Mouse (Mus musculus): ENCODE results near the gene Grid1.

Gene Grid1

DNA sequence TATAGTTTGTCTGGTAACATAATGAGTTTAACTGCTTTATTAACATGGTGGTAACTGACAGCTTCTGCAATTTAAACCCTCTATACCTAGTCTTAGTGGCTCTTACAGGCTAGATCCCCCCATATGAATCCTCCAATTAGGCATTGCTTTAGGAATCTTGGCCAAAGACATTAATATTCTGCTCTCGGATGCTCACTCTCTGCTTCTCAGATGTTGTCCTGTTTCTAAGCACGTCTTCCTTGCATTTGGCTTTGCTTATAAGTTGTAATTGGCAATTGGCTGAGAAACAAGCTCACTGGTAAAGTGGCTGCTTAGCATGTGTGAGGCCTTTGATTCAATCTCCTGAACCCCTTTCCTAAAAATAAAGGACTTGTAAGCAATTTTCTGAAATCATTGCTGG, 610.4 kb downstream of the Grid1 start:
- no peak for DNase-seq (ENCODE audit: low spot score)

DNA sequence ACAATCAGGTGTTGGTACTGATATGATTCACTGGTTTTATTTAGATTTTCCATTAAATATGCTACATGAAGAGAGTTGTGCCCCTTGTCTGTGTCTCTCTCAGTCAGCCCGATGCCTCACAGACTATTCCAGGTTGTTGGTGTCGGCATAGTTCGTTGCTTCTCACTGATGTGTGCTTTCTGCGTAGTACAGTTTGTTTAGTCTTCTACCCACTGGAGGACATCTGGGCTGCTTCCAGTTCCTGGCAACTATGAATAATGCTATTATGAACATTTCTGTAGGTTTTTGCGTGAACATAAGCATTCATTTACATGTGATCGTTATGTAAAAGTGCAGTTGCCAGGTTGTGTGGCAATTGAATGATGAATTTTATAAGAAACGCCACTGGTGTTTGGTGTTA, 633.8 kb downstream of the Grid1 start:
- peak; percentile 8 for DNase-seq (ENCODE audit: low spot score)

DNA sequence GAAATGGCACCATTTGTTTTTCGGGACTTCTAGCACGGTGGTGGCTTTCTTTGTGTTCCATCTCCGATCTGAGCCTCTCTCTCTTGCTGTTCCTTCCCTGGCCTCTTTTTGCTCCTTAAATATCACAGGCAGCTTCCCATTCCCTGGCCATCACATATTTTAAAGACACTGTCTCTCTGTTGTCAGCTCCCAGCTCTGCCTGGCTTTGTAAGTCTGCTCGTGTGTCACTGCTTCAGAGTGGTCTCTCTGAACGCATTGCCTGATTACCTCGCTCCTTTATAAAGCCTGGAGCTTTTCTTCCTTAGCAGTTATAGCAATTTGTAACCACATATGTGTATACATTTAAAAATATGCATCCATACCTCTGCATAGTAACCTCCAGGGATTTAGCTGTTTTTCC, 648.3 kb downstream of the Grid1 start:
- DNase-seq (ENCODE audit: low spot score), result no peak

DNA sequence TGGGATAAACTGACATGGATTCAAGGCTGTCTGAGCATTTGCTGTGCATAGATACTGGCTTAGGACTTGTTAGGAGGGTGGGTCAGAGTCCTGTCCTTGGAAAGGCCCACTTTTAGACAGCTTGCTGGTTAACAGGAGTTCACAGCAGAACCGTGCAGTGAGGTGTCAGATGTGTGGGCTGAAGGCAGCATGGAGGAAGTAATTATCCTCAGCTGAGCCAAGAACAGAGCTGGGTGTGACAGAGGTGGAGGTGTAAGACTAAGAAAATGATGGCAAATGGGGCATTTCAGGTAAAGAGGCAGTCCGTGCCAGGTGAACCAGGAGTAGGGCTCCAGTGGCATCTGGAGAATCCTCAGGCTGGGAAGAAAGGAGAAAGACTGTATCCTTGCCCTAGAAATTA, 666.1 kb downstream of the Grid1 start:
- no peak for DNase-seq (ENCODE audit: low spot score)

DNA sequence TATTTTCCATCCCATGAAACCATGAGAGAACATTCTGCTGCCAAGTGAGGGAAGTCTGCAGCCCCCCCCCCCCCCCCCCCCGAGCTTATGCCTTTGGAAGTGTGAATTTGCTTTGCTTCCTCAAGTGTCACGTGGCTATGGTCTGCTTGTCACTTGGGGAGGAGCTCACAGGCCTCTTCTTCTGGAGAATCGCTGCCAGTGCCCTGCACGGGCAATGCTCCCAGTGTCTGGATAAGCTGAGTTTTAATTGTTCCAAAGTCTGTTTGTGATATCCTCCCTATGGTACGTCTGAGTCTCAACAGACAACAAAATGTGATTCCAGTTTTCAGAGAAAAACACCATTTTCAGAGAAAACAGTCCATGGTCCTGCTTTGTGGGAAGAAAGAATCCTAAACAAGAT, 682.4 kb downstream of the Grid1 start:
- no peak for DNase-seq (ENCODE audit: low spot score)

DNA sequence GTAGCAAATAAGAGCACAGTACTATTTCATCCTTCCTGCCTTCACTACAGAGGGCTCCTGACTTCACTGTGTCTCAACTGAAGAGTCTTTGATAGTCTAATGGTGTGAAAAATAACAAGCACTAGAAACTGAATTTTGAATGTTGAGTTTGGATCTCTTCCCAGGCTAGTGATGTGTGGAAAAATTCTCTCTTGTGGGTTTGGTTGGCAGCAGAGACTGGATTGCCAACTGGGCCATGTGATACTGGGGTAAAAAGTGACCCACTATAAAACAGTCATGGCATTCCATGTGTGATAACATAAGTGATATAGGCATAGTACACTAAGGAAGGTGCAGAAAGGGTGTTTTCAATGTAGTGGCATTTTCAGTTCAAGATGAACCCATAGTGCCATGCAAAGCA, 699.5 kb downstream of the Grid1 start:
- no peak for DNase-seq (ENCODE audit: low spot score)

DNA sequence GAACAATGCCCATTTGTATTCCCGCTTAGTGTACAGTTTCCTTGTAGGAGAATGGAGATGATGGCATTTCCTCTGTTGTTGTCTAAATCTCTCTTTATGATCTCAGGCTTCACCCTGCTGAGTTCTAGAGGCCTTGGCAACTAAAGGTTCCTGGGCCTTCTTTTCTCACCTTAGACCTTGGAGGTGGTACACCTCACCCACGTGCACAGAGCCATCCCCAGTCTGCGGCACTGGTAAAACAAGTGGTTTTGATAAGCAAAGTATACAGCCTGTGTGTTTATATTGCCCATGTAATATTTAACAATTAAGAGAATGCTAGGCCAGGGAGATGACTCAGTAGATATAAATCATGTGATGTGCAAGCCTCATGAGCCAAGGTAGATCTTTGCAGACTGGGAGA, 718.9 kb downstream of the Grid1 start:
- no peak for DNase-seq (ENCODE audit: low spot score)

DNA sequence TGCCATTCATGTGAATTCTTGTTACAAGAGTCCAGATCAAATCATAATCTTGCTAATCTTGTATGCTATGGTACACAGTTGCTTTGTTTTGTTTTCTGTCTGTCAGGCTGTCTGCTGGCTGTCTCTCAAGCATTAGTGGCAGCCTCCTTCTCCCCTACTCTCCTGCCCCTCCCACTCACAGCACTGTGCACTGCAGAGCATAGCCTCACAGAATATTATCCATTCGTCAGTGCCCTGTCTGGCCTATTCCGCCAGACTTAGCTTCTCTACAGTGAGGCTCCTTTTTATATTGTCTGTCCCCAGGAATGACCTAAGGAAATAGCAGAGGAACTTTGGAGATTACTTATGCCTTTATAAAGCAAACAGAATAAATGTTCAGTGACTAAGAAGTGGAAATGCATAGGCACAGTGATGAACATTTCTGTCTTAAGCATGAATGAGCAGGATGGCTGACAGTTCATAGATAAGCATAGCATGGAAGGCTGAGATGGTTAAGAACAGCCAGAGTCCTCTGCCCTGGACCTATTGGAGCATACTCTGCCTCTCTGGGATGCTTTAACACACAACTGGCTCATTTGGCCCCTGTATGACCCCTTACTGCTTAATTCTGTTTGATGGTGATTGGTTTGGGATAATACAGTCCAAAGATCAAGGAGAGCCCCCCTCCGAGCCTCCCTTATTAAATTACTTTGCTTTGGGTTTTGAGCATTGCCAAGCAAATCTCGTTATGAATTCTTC, 721.5 kb downstream of the Grid1 start:
- no peak for DNase-seq (ENCODE audit: low spot score)

DNA sequence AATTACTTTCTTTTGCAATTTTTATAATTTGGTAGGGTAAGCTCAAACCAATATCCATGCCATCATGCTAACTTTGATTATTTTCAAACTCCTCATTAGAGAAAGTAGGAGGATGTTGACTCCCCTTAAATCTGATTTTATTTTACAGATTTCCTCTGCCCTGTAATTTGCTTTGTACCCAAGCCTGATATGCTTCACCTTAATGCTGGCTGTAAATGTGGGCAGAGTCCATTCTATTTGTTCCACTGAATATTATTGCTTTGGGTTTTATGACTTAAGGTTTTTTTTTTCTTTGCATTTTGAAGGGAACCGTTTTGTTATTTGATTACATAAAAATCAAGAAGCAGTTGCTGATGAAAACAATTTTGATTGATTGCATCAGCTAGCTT, 722.1 kb downstream of the Grid1 start:
- DNase-seq (ENCODE audit: low spot score), result no peak

DNA sequence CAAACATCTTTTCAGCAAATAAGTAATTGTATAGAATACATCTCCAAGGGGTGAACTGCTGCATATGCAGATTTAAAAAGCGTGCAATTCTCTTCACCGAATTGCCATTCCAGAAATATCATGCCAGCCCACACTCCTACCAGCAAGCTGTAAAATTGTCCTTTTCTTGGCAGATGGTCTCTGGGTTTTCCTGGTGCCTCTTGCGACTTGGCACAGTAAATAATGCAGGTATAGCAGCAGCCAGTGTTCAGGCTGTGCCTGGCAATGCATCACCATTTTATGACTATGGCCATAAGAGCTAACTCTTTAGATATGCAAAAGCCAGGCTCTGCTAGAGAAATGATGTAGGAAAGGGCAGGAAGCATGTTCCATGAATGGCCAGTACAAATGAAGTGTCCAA, 734.4 kb downstream of the Grid1 start:
- DNase-seq (ENCODE audit: low spot score), result peak; percentile 62

DNA sequence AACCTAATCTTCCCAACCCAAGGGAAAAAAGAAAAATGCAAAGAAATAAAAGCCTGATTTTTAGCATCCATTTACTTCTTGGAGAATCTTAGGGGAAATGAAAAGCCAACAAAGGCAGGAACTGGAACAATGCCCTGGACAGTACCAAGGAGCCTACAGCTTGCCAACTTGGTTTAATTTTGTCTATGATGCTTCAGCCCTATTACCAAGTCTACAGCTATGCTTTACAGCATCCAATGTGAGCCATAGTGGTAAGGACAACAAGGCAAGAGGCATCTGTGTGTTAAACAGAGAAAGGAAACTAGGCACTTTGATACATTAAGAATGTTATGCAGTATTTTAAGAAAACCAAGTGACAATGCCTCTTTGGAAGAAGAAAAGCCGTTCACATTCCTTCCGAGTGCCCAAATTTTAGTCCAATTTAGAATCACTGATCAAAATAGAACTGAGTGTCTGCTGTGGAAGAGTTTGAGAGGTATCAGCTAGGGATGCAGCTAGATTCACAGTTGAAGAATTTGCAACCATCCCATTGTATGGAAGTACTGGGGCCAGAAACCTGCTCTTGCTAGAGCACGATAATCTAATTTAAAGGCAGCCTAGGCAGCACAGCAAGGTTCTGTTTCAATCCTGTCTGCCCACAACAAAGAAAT, 741.5 kb downstream of the Grid1 start:
- no peak for DNase-seq (ENCODE audit: low spot score)

DNA sequence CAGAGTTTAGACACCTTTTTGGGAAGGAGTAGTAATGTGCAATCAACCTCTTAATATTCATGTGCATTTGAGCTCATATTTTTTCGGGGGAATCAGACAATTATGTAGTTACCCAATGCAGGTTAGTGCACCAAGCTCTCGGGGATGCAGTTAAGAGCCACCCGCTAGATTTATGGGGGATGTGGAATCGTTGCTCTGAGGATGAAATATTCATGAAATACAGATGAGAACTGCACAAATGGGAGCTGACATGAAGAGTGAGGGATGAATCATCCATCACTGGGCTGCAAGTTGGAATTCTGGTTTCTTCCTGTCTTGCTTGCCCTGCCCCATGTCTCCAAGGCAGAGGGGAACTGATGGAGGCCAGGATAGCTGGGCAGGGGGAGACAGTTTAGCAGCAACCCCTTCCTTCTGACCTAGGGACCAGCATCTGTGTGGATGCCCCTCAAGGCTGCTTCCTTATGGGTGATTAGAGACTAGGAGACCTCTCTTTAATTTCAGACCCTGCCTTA, 753.1 kb downstream of the Grid1 start:
- no peak for DNase-seq (ENCODE audit: low spot score)

DNA sequence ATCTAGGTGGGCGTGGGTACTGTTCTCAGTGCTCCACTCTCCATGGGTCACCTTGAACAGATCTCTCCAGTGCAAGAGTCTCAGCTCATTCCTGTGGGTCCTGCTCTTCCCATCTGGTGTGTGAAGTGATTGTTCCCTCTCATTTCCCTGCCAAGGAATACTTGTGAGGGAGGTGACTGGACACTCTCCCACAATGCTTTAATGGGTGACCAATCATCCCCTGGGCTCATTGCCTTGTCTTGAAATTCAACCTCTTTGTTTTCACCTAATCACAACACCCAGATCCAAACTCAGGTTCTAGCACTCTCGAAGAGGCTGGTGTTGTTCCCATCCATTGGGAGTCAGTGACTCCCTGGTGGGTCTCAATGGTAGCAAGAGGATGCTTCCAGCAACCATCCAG, 754.6 kb downstream of the Grid1 start:
- no peak for DNase-seq (ENCODE audit: low spot score)

DNA sequence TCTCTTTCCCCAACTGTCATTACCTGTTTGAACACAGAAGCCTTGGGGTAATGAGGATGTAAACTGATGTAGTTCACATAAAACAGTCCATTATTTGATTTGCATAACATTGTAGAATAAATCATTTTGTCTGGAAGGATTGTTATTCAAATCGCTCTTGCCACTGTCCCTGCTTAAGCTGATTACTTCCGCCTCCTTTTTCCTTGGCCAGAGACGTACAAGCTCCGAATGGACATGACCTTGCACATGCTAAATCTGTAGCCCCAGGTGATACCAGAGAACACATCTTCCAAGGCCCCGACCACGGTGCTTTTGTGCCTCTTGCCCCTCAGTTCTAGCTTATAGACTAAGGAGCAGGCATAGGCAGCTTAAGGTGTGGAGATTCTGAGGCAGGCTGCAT, 755.4 kb downstream of the Grid1 start:
- no peak for DNase-seq (ENCODE audit: low spot score)

DNA sequence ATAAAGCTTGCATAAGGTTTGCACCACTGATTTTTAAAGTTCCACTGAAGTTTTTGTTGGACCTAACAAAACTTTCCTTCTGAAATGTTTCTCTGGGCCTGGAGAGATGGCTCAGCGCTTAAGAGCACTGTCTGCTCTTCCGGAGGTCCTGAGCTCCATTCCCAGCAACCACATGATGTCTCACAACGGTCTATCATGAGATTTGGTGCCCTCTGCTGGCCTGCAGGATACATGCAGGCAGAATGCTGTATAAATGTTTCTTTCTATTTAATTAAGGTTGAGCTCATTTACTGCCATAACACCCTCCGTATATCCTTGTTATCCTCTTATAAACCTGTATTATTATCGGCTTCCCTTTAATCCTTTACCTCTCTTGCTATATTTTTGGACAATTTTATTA, 805.8 kb downstream of the Grid1 start:
- DNase-seq (ENCODE audit: low spot score), result no peak
